Mouse (Mus musculus) erythroid progenitor cell, adult 5-6 weeks (primary cell): ENCODE results near the gene Sult1b1. TPM values are rescaled to one million over a fixed set of nuclear protein-coding genes. Genes with fewer than 3 reads are reported as not detected.
"Not testable (repeated sequence)": the region's sequence is repeated elsewhere in the genome, so short reads cannot be mapped to it uniquely, and the experiment has no call there.

Source experiments
- ATAC-seq: replicated peaks from 2 replicates; pipeline ENCODE4 v1.8.0; 2016; ENCODE audit warnings: moderate number of reproducible peaks, mild to moderate bottlenecking, moderate TSS enrichment, inconsistent platforms; ENCODE audit not compliant: poor library complexity, low FRiP score, severe bottlenecking
- total RNA-seq, 2 experiments: library from RNA; stranded (forward) in 1 of 2; stranded (reverse) in 1 of 2; fragments of 150-400 nt in 1 of 2; fragments of 186-747, 209-891 nt in 1 of 2; gene quantifications; 2 replicates each; pipeline versions ENCODE4 v1.2.3 to v1.2.4; 2015 to 2017; ENCODE audit warnings: low replicate concordance in 2 of 2

The Sult1b1 gene
- total RNA-seq (2015; ENCODE audit: low replicate concordance) (not detected in 2 replicates), total RNA-seq (2017; ENCODE audit: low replicate concordance) (not detected in 2 replicates)

- ATAC-seq: no peak
Observed at GRCm38 (mm10) chr5:87538111-87538510, at the start of gene Sult1b1. TSS of gene Sult1b1 (minus strand) at chr5:87538195.

GRCm38 (mm10) chr5:87580389-87580788 lies 42.4 kb upstream of the Sult1b1 start:
- ATAC-seq: no peak

DNA sequence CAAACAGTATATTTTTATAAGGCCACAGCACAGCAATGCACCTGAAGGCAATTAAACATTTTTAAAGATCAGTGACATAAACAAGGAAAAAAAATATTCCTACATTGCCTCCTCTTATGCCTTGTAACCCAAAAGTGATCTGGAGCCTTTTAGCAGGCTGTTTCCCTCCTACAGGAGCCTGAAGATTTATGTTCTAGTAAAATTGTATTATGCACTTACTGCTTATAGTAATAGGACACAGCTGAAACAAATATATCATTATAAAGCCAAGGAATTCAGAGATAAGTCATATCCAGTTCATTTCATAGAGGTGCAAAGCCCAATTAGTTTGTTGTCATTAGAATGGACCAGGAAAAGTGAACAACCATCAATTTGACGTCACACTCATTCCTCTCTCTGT lies 36.2 kb upstream of the Sult1b1 start:
- ATAC-seq: no peak

DNA sequence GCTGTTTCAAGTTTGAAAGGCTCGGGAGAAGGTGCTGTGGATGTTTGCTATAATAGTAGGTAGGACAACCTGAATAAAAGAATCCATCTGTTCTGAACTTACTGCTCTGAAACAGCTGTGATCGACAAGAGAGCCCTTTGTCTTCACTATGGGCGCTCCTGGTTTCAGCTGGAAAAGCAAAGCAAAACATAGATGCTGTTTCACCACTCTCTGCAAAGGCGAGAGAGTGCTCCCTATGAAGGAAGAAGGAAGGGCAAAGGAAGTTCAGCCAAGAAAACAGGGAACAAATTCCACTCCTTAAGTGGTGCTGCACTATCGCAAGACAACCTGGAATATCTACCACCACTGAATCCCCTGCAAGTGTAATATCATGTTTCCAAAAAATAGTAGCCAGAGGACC lies 35.5 kb upstream of the Sult1b1 start:
- no peak for ATAC-seq

DNA sequence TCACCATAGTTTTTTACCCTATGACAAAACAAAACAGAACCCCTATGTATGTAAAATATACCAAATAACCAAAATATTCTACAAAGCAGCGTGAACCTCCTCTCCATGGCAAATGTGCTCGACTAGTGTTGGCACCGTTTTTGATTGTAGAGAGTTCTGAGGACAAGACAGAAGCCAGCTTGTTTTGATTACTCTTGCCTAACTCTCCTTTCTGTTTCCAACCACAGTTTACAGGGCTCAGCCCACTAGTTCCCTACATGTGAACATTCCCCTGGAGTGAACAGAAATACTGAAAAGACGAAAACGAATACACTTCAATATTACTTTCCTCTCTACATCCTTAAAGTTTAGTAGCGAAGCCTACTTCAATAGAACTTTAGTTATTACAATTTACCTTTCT lies 34.8 kb upstream of the Sult1b1 start:
- ATAC-seq: no peak

- ATAC-seq: no peak
Observed at GRCm38 (mm10) chr5:87568845-87569244, 30.9 kb upstream of the Sult1b1 start, which contains the start of gene Sult1d1. TSS of gene Sult1d1 (minus strand) at chr5:87569027.

DNA sequence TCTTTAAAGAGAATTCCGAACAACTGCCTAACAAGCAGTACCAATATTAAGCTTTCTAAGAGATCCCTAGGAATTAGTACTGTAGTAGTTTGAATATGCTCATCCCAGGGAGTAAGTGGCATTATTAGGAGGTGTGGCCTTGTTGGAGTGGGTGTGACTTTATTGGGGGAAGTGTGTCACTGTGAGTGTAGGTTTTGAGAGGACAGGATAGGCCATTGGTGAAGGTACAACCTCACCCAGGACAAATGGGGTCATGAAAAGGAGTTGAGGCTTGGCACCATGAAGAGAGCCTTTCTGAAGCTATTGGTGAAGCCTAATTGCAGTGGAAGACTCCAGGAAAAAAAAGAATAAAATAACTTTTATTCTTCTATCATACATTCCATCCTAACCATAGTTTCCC lies 29.3 kb upstream of the Sult1b1 start:
- ATAC-seq: no peak

DNA sequence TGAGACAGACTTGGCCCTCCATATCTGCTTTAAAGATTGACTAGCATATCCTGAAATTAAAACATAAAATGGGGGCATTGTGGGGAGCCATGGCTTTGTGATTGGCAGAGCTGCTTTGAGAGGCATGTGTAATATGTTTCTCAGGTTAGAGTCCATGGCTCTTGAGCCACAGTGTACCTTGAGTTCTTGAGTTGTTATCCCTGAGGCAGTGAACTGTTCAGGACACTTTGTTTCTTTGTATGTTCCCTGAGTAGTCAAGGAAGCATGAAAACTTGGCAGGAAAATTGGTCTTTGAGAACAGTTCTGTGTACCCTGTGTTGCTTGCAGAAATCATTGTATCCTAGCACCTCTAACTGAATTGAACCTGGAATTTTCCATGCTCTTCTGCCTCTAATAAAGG lies 25.0 kb upstream of the Sult1b1 start:
- ATAC-seq: no peak

DNA sequence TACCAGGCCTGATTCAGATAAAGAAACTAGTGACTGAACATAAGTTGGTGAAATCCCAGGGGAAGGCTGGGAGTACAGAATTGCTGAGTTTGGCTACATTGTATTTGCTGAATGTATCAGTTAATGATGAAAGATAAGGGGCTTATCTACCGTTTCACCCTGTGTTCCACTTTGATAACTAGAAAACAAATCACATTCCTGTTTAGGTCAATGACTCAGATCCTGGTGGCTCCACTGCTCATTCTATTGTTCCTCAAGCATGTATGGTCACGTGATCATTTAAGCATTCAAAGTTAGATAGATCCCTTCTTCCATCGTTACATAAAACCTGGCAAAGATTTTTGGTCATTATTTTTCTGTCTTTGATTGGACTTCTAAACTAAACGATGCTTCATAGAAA lies 24.5 kb upstream of the Sult1b1 start:
- no peak for ATAC-seq

DNA sequence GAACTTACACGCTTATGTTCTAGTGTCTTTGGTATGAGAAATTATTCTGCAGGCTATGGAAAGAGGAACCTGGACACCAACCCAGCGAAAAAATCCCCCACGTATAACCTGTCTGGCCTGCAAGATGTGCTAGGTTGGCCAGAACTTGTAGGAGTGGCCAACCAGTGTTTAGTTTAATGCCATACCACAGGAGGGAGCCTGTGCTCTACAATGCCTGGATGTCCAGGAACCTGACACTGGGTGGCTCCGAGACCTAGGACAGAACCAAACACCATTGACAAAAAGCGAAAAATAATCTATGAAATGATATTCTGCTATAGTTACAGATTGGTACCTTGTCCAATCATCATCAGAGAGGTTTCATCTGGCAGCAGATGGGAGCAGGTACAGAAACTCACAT lies 22.1 kb upstream of the Sult1b1 start:
- no peak for ATAC-seq

DNA sequence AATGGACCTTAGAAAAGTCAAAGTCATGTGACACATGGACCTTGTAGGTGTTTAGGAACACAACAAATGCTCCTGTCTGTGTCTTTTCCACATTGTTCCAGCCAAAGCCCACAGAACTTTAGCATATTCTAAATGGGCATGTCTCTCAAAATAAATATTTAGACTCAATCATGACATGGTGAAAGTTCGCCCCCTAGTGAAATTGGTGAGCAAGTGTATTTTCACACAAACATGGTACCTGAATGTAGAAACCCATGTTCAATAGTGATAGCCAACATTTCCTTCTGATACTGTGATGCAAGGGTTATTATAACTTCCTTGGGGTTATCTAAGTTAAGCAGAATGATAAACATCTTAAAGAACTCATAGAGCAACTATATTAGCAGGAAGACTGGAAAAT lies 12.9 kb upstream of the Sult1b1 start:
- ATAC-seq: no peak

DNA sequence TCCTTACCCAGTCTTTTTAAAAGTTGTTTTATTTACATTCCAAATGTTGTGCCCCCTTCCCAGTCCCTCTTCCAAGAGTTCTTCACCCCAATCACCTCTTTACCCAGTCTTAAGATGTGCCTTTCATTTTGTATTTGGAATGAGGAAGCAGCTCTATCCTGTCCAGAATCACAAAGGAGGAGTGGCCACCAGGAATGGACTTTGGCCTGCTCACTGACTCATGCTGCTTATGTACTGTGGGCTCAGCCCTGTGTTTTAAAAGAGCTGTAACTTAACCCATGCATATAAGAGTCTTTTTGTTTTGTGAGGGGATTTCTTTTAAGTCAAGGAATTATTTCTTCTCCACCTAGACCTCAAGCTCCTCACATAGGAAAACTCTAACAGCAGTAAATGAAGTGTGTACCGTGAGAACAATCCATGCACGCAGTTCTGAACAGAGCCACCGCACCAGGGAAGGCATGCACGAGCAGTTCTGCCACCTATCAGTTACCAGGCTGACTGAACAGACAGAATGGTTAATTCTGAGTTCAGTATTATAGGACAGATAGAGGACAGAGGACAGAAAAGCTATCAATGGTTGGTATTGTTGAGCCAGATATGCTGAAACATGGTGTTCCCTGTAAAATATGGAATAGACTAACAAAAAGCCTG lies 1.9 kb downstream of the Sult1b1 start:
- ATAC-seq: no peak

DNA sequence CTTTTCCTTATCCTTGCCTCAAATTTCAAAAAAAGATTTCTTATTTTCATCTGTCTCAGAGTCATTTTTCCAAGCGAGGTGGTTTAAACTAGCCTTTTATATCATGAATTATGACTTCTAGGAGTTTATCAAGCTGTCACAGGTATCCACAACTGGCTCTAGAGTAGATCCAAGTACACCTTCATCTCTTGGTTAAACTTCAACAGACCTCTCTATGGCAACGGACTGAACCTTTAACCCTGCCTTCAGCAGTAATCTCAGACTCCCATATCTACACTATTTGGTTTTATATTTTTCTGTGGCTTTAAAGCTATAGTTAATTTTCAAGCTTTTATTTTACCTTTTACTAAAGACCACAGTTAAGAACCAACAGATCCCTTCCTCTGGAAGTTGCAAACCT lies 5.7 kb downstream of the Sult1b1 start:
- ATAC-seq: no peak

- ATAC-seq: not testable (repeated sequence)
Observed at GRCm38 (mm10) chr5:87523561-87523960, 14.4 kb downstream of the Sult1b1 start.

DNA sequence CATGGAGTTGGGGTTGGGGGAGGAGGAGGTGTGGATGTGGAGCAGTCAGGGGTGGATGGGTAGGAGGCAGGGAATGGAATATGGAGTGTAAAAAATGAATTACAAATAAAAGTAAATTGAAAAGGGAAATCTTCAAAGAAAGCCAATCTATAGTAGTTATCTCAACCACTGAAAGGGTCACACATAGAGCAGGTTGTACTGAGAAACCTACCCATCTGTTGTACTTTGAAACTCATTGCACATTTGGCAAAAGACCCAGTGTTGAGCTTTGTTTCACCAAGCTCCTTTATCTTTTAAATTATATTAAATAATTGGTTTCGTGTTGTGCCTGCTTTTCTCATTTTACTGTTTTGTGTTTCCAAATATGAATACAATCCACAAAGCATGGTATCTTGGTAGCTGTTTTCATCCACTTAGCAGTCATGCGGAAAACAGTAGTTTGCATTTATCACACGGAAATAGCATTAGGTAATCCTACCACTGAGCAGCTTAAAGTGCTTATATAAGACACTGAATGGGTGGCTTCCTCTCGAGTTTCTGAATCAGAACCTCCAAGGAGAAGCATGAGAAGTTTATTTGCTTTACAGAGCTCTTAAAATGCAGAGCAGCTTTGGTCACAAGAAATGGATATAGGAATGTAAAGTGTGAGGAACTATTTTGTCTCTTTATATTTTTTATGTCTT lies 32.1 kb downstream of the Sult1b1 start:
- no peak for ATAC-seq

- no peak for ATAC-seq
Observed at GRCm38 (mm10) chr5:87502687-87503086, 35.3 kb downstream of the Sult1b1 start.

- no peak for ATAC-seq
Observed at GRCm38 (mm10) chr5:87499341-87499740, 38.7 kb downstream of the Sult1b1 start.

GRCm38 (mm10) chr5:87498936-87499335 lies 39.1 kb downstream of the Sult1b1 start:
- ATAC-seq: no peak

- ATAC-seq: no peak
Observed at GRCm38 (mm10) chr5:87490771-87491170, 47.2 kb downstream of the Sult1b1 start, which contains the start of gene Ugt2a1. TSS of gene Ugt2a1 (minus strand) at chr5:87490871.

GRCm38 (mm10) chr5:87486706-87487105 lies 51.3 kb downstream of the Sult1b1 start, which contains the start of gene Gm43638:
TSS of gene Gm43638 (minus strand) at chr5:87486806.
- ATAC-seq: not testable (repeated sequence)

DNA sequence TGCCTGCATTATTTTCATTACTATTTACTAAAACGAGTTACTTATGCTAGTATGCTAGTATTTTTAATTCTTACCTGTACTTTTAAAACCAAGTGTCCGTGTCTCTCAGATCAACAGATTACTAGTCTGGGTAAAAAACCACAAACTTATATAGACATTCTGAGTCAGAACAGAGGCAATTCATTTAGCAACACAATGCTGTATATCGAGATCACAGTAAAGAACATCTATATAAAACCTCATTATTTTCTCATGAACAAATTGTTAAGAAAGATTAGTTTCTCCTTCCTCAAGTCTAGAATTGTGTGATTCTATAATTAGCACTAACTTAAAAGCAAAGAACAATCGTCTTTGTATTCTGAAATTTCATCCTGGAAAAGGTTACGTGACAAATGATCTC lies 55.8 kb downstream of the Sult1b1 start, which contains the start of gene Ugt2a2:
Gene Ugt2a2 (minus strand): TSS at position 101 of the 400 bp plus-strand sequence.
- ATAC-seq: no peak
